Mouse (Mus musculus): ENCODE results near the gene Ehd1.

DNA sequence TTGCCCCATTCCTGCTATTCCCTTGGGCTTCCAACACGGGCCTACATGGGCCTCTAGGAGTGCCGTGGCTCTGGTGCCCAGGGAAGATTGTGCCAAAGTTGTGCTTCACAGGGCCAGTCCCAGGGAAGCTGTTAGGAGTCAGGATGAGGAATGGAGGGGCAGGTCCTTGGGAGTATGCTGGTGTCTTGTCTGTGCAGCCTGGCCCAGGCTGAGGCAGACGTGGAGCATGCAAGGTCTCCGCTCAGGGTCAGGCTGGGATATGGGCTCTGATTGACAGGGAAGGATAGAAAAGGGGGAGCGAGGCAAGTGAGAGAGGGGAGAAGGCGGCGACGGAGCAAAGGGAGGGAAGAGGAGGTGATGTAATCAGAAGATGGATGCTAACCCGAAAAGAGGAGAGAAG is 48.2 kb downstream of the Ehd1 start:
- no peak for TF ChIP-seq ZC3H11A (IDR thresholded peaks at IDR 0.05; ENCODE audit: low read depth, low read length)
- TF ChIP-seq CTCF (IDR thresholded peaks at IDR 0.05 in 2 of 3, conservative IDR thresholded peaks at IDR 0.05 in 1 of 3; ENCODE audit: control insufficient read depth in 1 of 3, insufficient read depth in 1 of 3, low read depth in 2 of 3, low read length in 3 of 3, poor library complexity in 1 of 3, severe bottlenecking in 1 of 3) = no peak
